Mouse (Mus musculus): ENCODE measurements around the gene Gm10722.
"Not testable (repeated sequence)": the region's sequence is repeated elsewhere in the genome, so short reads cannot be mapped to it uniquely, and the experiment has no call there.

Gene Gm10722

DNA sequence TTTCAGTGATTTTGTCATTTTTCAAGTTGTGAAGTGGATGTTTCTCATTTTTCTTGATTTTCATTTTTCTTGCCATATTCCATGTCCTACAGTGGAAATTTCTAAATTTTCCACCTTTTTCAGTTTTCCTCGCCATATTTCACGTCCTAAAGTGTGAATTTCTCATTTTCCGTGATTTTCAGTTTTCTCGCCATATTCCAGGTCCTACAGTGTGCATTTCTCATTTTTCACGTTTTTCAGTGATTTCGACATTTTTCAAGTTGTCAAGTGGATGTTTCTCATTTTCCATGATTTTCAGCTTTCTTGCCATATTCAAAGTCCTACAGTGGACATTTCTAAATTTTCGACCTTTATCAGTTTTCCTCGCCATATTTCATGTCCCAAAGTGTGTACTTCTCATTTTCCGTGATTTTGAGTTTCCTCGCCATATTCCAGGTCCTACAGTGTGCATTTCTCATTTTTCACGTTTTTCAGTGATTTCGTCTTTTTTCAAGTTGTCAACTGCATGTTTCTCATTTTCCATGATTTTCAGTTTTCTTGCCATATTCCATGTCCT, 24.3 kb downstream of the Gm10722 start, which contains the start of gene Gm10717:
Gene Gm10717, plus strand, starts transcription at position 506 of the 556 bp plus-strand sequence.
- not testable (repeated sequence) for DNase-seq (ENCODE audit: extremely low spot score, low spot score)

DNA sequence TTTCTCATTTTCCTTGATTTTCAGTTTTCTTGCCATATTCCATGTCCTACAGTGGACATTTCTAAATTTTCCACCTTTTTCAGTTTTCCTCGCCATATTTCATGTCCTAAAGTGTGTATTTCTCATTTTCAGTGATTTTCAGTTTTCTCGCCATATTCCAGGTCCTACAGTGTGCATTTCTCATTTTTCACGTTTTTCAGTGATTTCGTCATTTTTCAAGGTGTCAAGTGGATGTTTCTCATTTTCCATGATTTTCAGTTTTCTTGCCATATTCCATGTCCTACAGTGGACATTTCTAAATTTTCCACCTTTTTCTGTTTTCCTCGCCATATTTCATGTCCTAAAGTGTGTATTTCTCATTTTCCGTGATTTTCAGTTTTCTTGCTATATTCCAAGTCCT, 24.9 kb downstream of the Gm10722 start:
- DNase-seq (ENCODE audit: extremely low spot score, low spot score) = not testable (repeated sequence)

DNA sequence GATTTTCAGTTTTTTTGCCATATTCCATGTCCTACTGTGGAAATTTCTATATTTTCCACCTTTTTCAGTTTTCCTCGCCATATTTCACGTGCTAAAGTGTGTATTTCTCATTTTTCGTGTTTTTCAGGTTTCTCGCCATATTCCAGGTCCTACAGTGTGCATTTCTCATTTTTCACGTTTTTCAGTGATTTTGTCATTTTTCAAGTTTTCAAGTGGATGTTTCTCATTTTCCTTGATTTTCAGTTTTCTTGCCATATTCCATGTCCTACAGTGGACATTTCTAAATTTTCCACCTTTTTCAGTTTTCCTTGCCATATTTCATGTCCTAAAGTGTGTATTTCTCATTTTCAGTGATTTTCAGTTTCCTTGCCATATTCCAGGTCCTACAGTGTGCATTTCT, 25.4 kb downstream of the Gm10722 start:
- DNase-seq (ENCODE audit: extremely low spot score, low spot score) = not testable (repeated sequence)

DNA sequence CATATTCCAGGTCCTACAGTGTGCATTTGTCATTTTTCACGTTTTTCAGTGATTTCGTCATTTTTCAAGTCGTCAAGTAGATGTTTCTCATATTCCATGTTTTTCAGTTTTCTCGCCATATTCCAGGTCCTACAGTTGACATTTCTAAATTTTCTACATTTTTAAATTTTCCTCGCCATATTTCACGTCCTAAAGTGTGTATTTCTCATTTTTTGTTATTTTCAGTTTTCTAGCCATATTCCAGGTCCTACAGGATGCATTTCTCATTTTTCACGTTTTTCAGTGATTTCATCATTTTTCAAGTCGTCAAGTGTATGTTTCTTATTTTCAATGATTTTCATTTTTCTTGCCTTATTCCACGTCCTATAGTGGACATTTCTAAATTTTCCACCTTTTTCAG, 26.0 kb downstream of the Gm10722 start:
- DNase-seq (ENCODE audit: extremely low spot score, low spot score) = not testable (repeated sequence)

DNA sequence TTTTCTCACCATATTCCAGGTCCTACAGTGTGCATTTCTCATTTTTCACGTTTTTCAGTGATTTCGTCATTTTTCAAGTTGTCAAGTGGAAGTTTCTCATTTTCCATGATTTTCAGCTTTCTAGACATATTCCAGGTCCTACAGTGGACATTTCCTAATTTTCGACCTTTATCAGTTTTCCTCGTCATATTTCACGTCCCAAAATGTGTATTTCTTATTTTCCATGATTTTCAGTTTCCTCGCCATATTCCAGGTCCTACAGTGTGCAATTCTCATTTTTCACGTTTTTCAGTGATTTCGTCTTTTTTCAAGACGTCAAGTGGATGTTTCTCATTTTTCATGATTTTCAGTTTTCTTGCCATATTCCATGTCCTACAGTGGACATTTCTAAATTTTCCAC, 26.5 kb downstream of the Gm10722 start:
- DNase-seq (ENCODE audit: extremely low spot score, low spot score) = peak; percentile 75

DNA sequence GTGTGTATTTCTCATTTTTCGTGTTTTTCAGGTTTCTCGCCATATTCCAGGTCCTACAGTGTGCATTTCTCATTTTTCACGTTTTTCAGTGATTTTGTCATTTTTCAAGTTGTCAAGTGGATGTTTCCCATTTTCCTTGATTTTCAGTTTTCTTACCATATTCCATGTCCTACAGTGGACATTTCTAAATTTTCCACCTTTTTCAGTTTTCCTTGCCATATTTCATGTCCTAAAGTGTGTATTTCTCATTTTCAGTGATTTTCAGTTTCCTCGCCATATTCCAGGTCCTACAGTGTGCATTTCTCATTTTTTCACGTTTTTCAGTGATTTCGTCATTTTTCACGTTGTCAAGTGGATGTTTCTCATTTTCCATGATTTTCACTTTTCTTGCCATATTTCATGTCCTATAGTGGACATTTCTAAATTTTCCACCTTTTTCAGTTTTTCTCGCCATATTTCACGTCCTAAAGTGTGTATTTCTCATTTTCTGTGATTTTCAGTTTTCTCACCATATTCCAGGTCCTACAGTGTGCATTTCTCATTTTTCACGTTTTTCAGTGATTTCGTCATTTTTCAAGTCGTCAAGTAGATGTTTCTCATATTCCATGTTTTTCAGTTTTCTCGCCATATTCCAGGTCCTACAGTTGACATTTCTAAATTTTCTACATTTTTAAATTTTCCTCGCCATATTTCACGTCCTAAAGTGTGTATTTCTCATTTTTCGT, 28.7 kb downstream of the Gm10722 start:
- DNase-seq (ENCODE audit: extremely low spot score, low spot score) = not testable (repeated sequence)

DNA sequence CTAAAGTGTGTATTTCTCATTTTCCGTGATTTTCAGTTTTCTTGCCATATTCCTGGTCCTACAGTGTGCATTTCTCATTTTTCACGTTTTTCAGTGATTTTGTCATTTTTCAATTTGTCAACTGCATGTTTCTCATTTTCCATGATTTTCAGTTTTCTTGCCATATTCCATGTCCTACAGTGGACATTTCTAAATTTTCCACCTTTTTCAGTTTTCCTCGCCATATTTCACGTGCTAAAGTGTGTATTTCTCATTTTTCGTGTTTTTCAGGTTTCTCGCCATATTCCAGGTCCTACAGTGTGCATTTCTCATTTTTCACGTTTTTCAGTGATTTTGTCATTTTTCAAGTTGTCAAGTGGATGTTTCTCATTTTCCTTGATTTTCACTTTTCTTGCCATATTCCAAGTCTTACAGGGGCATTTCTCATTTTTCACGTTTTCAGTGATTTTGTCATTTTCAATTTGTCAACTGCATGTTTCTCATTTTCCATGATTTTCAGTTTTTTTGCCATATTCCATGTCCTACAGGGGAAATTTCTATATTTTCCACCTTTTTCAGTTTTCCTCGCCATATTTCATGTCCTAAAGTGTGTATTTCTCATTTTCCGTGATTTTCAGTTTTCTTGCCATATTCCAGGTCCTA, 30.1 kb downstream of the Gm10722 start:
- peak; percentile 99 for DNase-seq (ENCODE audit: extremely low spot score, low spot score)

DNA sequence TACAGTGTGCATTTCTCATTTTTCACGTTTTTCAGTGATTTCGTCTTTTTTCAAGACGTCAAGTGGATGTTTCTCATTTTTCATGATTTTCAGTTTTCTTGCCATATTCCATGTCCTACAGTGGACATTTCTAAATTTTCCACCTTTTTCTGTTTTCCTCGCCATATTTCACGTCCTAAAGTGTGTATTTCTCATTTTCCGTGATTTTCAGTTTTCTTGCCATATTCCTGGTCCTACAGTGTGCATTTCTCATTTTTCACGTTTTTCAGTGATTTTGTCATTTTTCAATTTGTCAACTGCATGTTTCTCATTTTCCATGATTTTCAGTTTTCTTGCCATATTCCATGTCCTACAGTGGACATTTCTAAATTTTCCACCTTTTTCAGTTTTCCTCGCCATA, 33.6 kb downstream of the Gm10722 start, which contains the start of gene Gm17535:
Gene Gm17535, plus strand, starts transcription at position 301 of the 400 bp plus-strand sequence.
- not testable (repeated sequence) for DNase-seq (ENCODE audit: extremely low spot score, low spot score)

DNA sequence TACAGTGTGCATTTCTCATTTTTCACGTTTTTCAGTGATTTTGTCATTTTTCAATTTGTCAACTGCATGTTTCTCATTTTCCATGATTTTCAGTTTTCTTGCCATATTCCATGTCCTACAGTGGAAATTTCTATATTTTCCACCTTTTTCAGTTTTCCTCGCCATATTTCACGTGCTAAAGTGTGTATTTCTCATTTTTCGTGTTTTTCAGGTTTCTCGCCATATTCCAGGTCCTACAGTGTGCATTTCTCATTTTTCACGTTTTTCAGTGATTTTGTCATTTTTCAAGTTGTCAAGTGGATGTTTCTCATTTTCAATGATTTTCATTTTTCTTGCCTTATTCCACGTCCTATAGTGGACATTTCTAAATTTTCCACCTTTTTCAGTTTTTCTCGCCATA, 35.9 kb downstream of the Gm10722 start, which contains the start of gene Gm10715:
Gene Gm10715, plus strand, starts transcription at position 301 of the 400 bp plus-strand sequence.
- DNase-seq (ENCODE audit: extremely low spot score, low spot score) = not testable (repeated sequence)

DNA sequence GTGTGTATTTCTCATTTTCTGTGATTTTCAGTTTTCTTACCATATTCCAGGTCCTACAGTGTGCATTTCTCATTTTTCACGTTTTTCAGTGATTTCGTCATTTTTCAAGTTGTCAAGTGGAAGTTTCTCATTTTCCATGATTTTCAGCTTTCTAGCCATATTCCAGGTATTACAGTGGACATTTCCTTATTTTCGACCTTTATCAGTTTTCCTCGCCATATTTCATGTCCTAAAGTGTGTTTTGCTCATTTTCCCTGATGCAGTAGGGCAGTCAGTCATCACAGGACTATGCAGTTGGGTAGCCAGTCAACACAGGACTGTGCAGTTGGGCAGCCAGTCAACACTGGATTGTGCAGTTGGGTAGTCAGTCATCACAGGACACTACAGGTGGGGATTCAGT, 37.4 kb downstream of the Gm10722 start:
- DNase-seq (ENCODE audit: extremely low spot score, low spot score) = peak; percentile 13

All from neural tube, embryonic 10.5 days (tissue).